Mouse (Mus musculus): Measurements from ENCODE around the gene Sycp2.

GRCm38 (mm10) chr2:178416970-178417369 is 9.5 kb upstream of the Sycp2 start:
- TF ChIP-seq POLR2A (IDR thresholded peaks at IDR 0.05; ENCODE audit: extremely low read depth, insufficient read depth, low read length) (no peak), CTCF (IDR thresholded peaks at IDR 0.05; ENCODE audit: low read depth, low read length) (no peak)

Data from liver, adult 2 months (tissue).